Mouse (Mus musculus): ENCODE results near the gene Endou.
A peak's percentile ranks its signal among the peaks of the same experiment; 100 is the strongest.

Gene Endou

GRCm38 (mm10) chr15:97731111-97731510 is at the start of gene Endou:
TSS of gene Endou (minus strand) at chr15:97731339.
- DNase-seq, result no peak

- no peak for DNase-seq
These were observed 49.5 kb upstream of the Endou start for GRCm38 (mm10) chr15:97780611-97781031.

- DNase-seq, result no peak
These were observed 48.4 kb upstream of the Endou start for GRCm38 (mm10) chr15:97779576-97779975.

GRCm38 (mm10) chr15:97778311-97779098 is 47.4 kb upstream of the Endou start, which contains the start of gene Slc48a1:
TSS of gene Slc48a1 (plus strand) at chr15:97778520.
- DNase-seq, result no peak

- no peak for DNase-seq
These were observed 45.8 kb upstream of the Endou start for GRCm38 (mm10) chr15:97776919-97777318.

- DNase-seq, result peak; percentile 84 to 90
These were observed 45.4 kb upstream of the Endou start for GRCm38 (mm10) chr15:97776514-97776913.

GRCm38 (mm10) chr15:97773961-97774370 is 42.8 kb upstream of the Endou start:
- no peak for DNase-seq

- DNase-seq, result no peak
These were observed 42.0 kb upstream of the Endou start for GRCm38 (mm10) chr15:97773108-97773507.

- DNase-seq, result no peak
These were observed 39.1 kb upstream of the Endou start for GRCm38 (mm10) chr15:97770280-97770679.

GRCm38 (mm10) chr15:97768192-97768591 is 37.1 kb upstream of the Endou start:
- peak; percentile 52 to 68 for DNase-seq

GRCm38 (mm10) chr15:97767280-97768186 is 36.4 kb upstream of the Endou start, which contains the start of gene Rapgef3:
TSS of gene Rapgef3 (minus strand) at chr15:97767972.
- DNase-seq, result peak; percentile 67 to 79

GRCm38 (mm10) chr15:97766594-97767279 is 35.6 kb upstream of the Endou start:
- peak in 1 of 2 experiments; percentile 25 for DNase-seq

GRCm38 (mm10) chr15:97766194-97766593 is 35.1 kb upstream of the Endou start:
- no peak for DNase-seq

- DNase-seq, result no peak
These were observed 34.1 kb upstream of the Endou start for GRCm38 (mm10) chr15:97765090-97765794.

- DNase-seq, result no peak
These were observed 33.4 kb upstream of the Endou start for GRCm38 (mm10) chr15:97764532-97764931.

- DNase-seq, result no peak
These were observed 32.3 kb upstream of the Endou start for GRCm38 (mm10) chr15:97763256-97764049.

- no peak for DNase-seq
These were observed 31.6 kb upstream of the Endou start for GRCm38 (mm10) chr15:97762733-97763132.

- DNase-seq, result no peak
These were observed 30.3 kb upstream of the Endou start for GRCm38 (mm10) chr15:97761438-97761837.

GRCm38 (mm10) chr15:97760952-97761351 is 29.8 kb upstream of the Endou start:
- no peak for DNase-seq

GRCm38 (mm10) chr15:97760006-97760405 is 28.9 kb upstream of the Endou start:
- DNase-seq, result peak; percentile 82 to 85

GRCm38 (mm10) chr15:97755361-97755760 is 24.2 kb upstream of the Endou start:
- DNase-seq, result no peak

All from cerebellum, postnatal 25 days (tissue).